Mouse (Mus musculus) kidney, embryonic 16.5 days (tissue): Measurements from ENCODE around the gene Rpl36al. TPM values are rescaled to one million over a fixed set of nuclear protein-coding genes. Genes with fewer than 3 reads are reported as not detected.

Experiments used
- ATAC-seq: fragments of 200-750 bp; cut with Nextera tagmentation; 2 replicates; pipeline ENCODE4 v1.8.0; 2017; ENCODE audit warnings: moderate TSS enrichment; ENCODE audit not compliant: low FRiP score, low TSS enrichment
- H3K27ac ChIP-seq: fragments of 300-500 bp; sonication (generic); 2 replicates; pipeline ENCODE4 v1.5.1; 2014; ENCODE audit warnings: low read length
- H3K27me3 ChIP-seq: fragments of 300-500 bp; sonication (generic); 2 replicates; pipeline ENCODE4 v1.6.1; 2014; ENCODE audit warnings: low read length, control low read depth, mixed read lengths; ENCODE audit not compliant: insufficient read depth
- H3K36me3 ChIP-seq: fragments of 300-500 bp; sonication (generic); 2 replicates; pipeline ENCODE4 v1.6.1; 2014; ENCODE audit warnings: low read length, control low read depth, mixed read lengths; ENCODE audit not compliant: insufficient read depth
- H3K4me1 ChIP-seq: fragments of 300-500 bp; sonication (generic); 2 replicates; pipeline ENCODE4 v1.6.1; 2014; ENCODE audit warnings: low read length, control low read depth, mixed read lengths; ENCODE audit not compliant: insufficient read depth
- H3K4me2 ChIP-seq: fragments of 300-500 bp; sonication (generic); replicated peaks from 2 replicates; pipeline ENCODE4 v1.6.1; 2014; ENCODE audit warnings: low read depth, low read length
- H3K4me3 ChIP-seq: fragments of 300-500 bp; sonication (generic); 2 replicates; pipeline ENCODE4 v1.5.1; 2014; ENCODE audit warnings: mild to moderate bottlenecking, low read length
- H3K9ac ChIP-seq: fragments of 300-500 bp; sonication (generic); replicated peaks from 2 replicates; pipeline ENCODE4 v1.6.1; 2014; ENCODE audit warnings: low read length
- H3K9me3 ChIP-seq: fragments of 300-500 bp; sonication (generic); 2 replicates; pipeline ENCODE4 v1.6.1; 2016; ENCODE audit warnings: low read length, control low read depth
- WGBS: fragments of 180-500 bp; shearing (Covaris S2); extraction: QIAGEN DNeasy Blood & Tissue Kit; methylation state at CpG from one replicate; pipeline ENCODE4 v1.1.7; 2014; 5-methylcytosine and 5-hydroxymethylcytosine counted together
- polyA plus RNA-seq: library from polyadenylated mRNA; unstranded; fragments of >200 nt; fragmentation: Nextera tagmentation; extraction: Ambion mirVana; gene quantifications from 2 replicates; pipeline ENCODE4 v1.2.1, GENCODE M21; 2015

Gene Rpl36al
- 471 and 512 TPM in 2 replicates for polyA plus RNA-seq

DNA sequence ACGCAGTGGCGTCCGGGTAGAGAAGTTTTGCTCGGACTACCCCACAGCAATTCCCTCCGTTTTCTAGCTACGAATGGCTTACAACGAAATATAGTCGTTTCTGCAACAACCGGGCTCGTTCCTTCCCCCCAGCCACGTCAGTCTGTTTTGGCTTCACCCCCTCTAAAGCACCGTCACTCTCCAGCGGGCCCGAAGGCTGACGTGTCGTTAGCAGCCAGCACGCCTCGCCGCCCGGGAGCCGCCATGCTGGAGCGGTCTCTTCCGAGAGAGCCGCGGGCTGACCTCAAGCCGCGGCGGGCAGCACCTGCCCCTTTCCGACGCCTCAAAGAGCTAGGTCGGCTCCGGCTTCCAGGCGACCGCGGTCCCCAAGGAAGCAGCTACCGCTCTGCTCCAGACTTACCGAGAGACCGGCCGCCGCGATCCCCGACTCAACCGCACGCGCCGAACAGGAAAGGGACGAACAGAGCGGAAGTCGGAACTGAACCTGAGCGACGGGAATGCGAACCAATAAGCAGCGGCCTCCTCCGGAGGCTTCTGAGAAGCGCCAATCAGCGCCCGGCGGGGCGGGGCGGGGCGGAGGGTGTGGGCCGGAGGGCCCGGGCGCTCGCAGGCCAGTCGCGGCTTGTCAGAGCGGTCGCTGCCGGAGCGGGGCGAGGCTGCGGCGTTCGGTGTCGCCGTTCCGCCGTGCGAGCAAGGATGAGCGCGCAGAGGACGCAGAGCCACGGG, at the start of gene Rpl36al, which contains the start of gene Mgat2:
Rpl36al (minus strand) TSS at position 501 of the 726 bp plus-strand sequence.
Mgat2 (plus strand) TSS at position 575 of the 726 bp plus-strand sequence.
- Histone ChIP-seq H3K4me2 (peak within 1 kb of the TSS; percentile 95), H3K4me1 (peaks cover 20% of the 10 kb centered on the region), H3K4me3 (peak within 1 kb of the TSS; percentile 86), H3K9ac (peak within 1 kb of the TSS; percentile 91), H3K27me3 (no peaks in the 10 kb centered on the region), H3K27ac (peak within 1 kb of the TSS; percentile 93), H3K36me3 (peaks cover 12% of the 10 kb centered on the region; the same call in 1 of the 2 replicates), H3K9me3 (no peaks in the 10 kb centered on the region)
- 0% methylated on average over 83 of the region's 84 CpGs for WGBS
- peak; percentile 99 for ATAC-seq

DNA sequence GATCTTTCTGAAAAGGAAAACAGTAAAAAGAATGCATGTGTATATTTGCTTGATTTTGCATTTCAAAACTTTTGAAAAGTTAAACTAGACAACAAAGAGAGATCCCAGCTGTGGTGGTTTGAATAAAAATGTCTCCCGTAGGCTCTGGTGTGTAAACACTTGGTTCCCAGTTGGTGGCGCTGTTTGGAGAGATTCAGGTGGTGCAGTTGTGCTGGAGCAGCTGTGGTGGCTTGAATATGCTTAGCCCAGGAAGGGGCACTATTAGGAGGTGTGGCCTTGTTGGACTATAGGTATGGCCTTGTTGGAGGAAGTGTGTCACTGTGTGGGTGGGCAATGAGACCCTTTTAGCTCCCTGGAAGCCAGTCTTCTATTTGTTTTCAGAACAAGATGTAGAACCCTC, 45.4 kb upstream of the Rpl36al start:
- H3K4me2 ChIP-seq: no peak overlapping the region
- no peaks in the 10 kb centered on the region for H3K27me3 ChIP-seq
- 75% methylated on average over 2 of the region's 2 CpGs for WGBS
- no peaks in the 10 kb centered on the region for H3K9me3 ChIP-seq
- no peak overlapping the region for H3K9ac ChIP-seq
- peaks cover 9% of the 10 kb centered on the region; the same call in 1 of the 2 replicates for H3K4me1 ChIP-seq
- no peak overlapping the region for H3K4me3 ChIP-seq
- H3K27ac ChIP-seq: no peak overlapping the region
- H3K36me3 ChIP-seq: 0 out of 2 replicates have a peak, but pooled peaks cover 3% of the 10 kb centered on the region
- ATAC-seq: no peak

GRCm38 (mm10) chr12:69227776-69228466, 44.0 kb upstream of the Rpl36al start, which contains the start of gene Pole2:
Gene Pole2 (minus strand): TSS chr12:69228195.
- H3K27ac ChIP-seq: peak within 1 kb of the TSS; percentile 94
- peak; percentile 97 for ATAC-seq
- H3K4me2 ChIP-seq: peak within 1 kb of the TSS; percentile 65
- H3K27me3 ChIP-seq: no peaks in the 10 kb centered on the region
- peak within 1 kb of the TSS; percentile 82 for H3K4me3 ChIP-seq
- H3K36me3 ChIP-seq: peaks cover 5% of the 10 kb centered on the region; the same call in 1 of the 2 replicates
- no peaks in the 10 kb centered on the region for H3K9me3 ChIP-seq
- H3K4me1 ChIP-seq: peaks cover 9% of the 10 kb centered on the region; the same call in 1 of the 2 replicates
- under 1% methylated on average over 37 of the region's 37 CpGs for WGBS
- peak within 1 kb of the TSS; percentile 81 for H3K9ac ChIP-seq

GRCm38 (mm10) chr12:69220613-69221277, 36.9 kb upstream of the Rpl36al start:
- H3K4me2 ChIP-seq: no peak overlapping the region
- H3K36me3 ChIP-seq: peaks cover 31% of the 10 kb centered on the region; the same call in 1 of the 2 replicates

GRCm38 (mm10) chr12:69216587-69216986, 32.7 kb upstream of the Rpl36al start:
- H3K27me3 ChIP-seq: no peaks in the 10 kb centered on the region
- WGBS: 95% methylated on average over 7 of the region's 7 CpGs
- H3K4me1 ChIP-seq: 0 out of 2 replicates have a peak, but pooled peaks cover 8% of the 10 kb centered on the region
- ATAC-seq: no peak
- no peaks in the 10 kb centered on the region for H3K9me3 ChIP-seq
- H3K36me3 ChIP-seq: peaks cover 58% of the 10 kb centered on the region
- H3K4me2 ChIP-seq: no peak overlapping the region
- no peak overlapping the region for H3K9ac ChIP-seq
- H3K4me3 ChIP-seq: no peak overlapping the region
- no peak overlapping the region for H3K27ac ChIP-seq

More at GRCm38 (mm10) chr12:69220613-69221277, 36.9 kb upstream of the Rpl36al start:
- Histone ChIP-seq H3K9me3 (no peaks in the 10 kb centered on the region), H3K9ac (peak overlapping the region; percentile 31), H3K4me3 (no peak overlapping the region), H3K27ac (no peak overlapping the region), H3K4me1 (0 out of 2 replicates have a peak, but pooled peaks cover 8% of the 10 kb centered on the region), H3K27me3 (no peaks in the 10 kb centered on the region)
- WGBS: 64% methylated on average over 19 of the region's 19 CpGs
- ATAC-seq: peak; percentile 65

GRCm38 (mm10) chr12:69215000-69215785, 31.3 kb upstream of the Rpl36al start:
- no peak for ATAC-seq
- WGBS: 88% methylated on average over 3 of the region's 3 CpGs
- H3K27me3 ChIP-seq: no peaks in the 10 kb centered on the region

GRCm38 (mm10) chr12:69214393-69214792, 30.5 kb upstream of the Rpl36al start:
- no peak for ATAC-seq
- H3K4me3 ChIP-seq: no peak overlapping the region
- no peak overlapping the region for H3K27ac ChIP-seq
- H3K36me3 ChIP-seq: peaks cover 60% of the 10 kb centered on the region
- H3K9me3 ChIP-seq: no peaks in the 10 kb centered on the region
- H3K27me3 ChIP-seq: no peaks in the 10 kb centered on the region
- 91% methylated on average over 7 of the region's 7 CpGs for WGBS
- H3K9ac ChIP-seq: no peak overlapping the region
- H3K4me2 ChIP-seq: no peak overlapping the region
- no peaks in the 10 kb centered on the region for H3K4me1 ChIP-seq

More at GRCm38 (mm10) chr12:69215000-69215785, 31.3 kb upstream of the Rpl36al start:
- no peak overlapping the region for H3K27ac ChIP-seq
- H3K4me3 ChIP-seq: no peak overlapping the region
- H3K9ac ChIP-seq: no peak overlapping the region
- no peak overlapping the region for H3K4me2 ChIP-seq
- H3K36me3 ChIP-seq: peaks cover 56% of the 10 kb centered on the region
- no peaks in the 10 kb centered on the region for H3K4me1 ChIP-seq
- no peaks in the 10 kb centered on the region for H3K9me3 ChIP-seq

DNA sequence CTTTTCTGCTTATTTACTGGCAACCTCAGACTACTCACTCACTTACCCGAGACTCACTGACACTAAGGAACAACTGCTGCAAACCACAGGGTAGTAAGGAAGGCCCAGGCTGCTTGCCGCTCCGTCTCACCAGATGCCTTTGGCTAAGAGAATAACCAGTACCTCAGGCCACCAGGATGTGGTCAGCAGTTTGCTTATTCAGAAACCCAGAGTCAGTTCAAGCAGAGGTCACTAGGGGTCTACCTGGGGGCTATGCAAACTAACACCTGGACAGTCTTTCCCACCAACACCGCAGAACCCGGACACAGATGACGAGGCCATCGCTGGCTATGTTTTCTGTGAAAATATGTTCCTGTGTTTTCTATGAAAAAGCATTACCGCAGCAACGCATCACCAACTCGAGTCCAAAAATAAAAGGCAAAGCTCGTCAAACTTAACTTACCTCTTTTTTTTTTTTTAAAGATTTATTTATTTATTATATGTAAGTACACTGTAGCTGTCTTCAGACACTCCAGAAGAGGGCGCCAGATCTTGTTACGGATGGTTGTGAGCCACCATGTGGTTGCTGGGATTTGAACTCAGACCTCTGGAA, 29.4 kb upstream of the Rpl36al start:
- Histone ChIP-seq H3K27ac (no peak overlapping the region), H3K4me2 (no peak overlapping the region), H3K36me3 (peaks cover 56% of the 10 kb centered on the region), H3K9ac (no peak overlapping the region), H3K27me3 (no peaks in the 10 kb centered on the region), H3K4me3 (no peak overlapping the region), H3K9me3 (no peaks in the 10 kb centered on the region), H3K4me1 (no peaks in the 10 kb centered on the region)
- no peak for ATAC-seq
- 93% methylated on average over 13 of the region's 13 CpGs for WGBS
